Mouse (Mus musculus): ENCODE data around the gene Ncaph2. TPM values are rescaled to one million over a fixed set of nuclear protein-coding genes. Genes with fewer than 3 reads are reported as not detected.
A peak's percentile ranks its signal among the peaks of the same experiment; 100 is the strongest.

The Ncaph2 gene
- total RNA-seq (2015) = 89.5 and 98.1 TPM in 2 replicates
- total RNA-seq (2017) = 86.6 and 92.0 TPM in 2 replicates

GRCm38 (mm10) chr15:89355241-89356187 lies at the start of gene Ncaph2, which contains the start of gene Lmf2:
Gene Ncaph2, plus strand, starts transcription at chr15:89355719.
Gene Lmf2, minus strand, starts transcription at chr15:89355659.
- ATAC-seq (ENCODE audit: poor library complexity, severe bottlenecking) = peak; percentile 88

GRCm38 (mm10) chr15:89305966-89306365 lies 49.6 kb upstream of the Ncaph2 start:
- ATAC-seq (ENCODE audit: poor library complexity, severe bottlenecking) = no peak

- no peak for ATAC-seq (ENCODE audit: poor library complexity, severe bottlenecking)
These were observed 48.1 kb upstream of the Ncaph2 start for GRCm38 (mm10) chr15:89307461-89307860.

- ATAC-seq (ENCODE audit: poor library complexity, severe bottlenecking) = no peak
These were observed 46.9 kb upstream of the Ncaph2 start for GRCm38 (mm10) chr15:89308406-89309139.

- peak; percentile 78 for ATAC-seq (ENCODE audit: poor library complexity, severe bottlenecking)
These were observed 45.5 kb upstream of the Ncaph2 start for GRCm38 (mm10) chr15:89309962-89310498.

GRCm38 (mm10) chr15:89313359-89313758 lies 42.2 kb upstream of the Ncaph2 start:
- no peak for ATAC-seq (ENCODE audit: poor library complexity, severe bottlenecking)

GRCm38 (mm10) chr15:89314107-89314506 lies 41.4 kb upstream of the Ncaph2 start:
- ATAC-seq (ENCODE audit: poor library complexity, severe bottlenecking) = no peak

- ATAC-seq (ENCODE audit: poor library complexity, severe bottlenecking) = no peak
These were observed 40.9 kb upstream of the Ncaph2 start for GRCm38 (mm10) chr15:89314511-89315189.

- peak; percentile 98 for ATAC-seq (ENCODE audit: poor library complexity, severe bottlenecking)
These were observed 40.3 kb upstream of the Ncaph2 start, which contains the start of gene Sbf1 for GRCm38 (mm10) chr15:89315190-89315731. Gene Sbf1, minus strand, starts transcription at chr15:89315311.

- ATAC-seq (ENCODE audit: poor library complexity, severe bottlenecking) = no peak
These were observed 39.4 kb upstream of the Ncaph2 start for GRCm38 (mm10) chr15:89316146-89316545.

- peak; percentile 60 for ATAC-seq (ENCODE audit: poor library complexity, severe bottlenecking)
These were observed 34.3 kb upstream of the Ncaph2 start for GRCm38 (mm10) chr15:89321264-89321663.

GRCm38 (mm10) chr15:89322670-89323522 lies 32.6 kb upstream of the Ncaph2 start, which contains the start of gene Adm2:
Gene Adm2, plus strand, starts transcription at chr15:89322720.
- no peak for ATAC-seq (ENCODE audit: poor library complexity, severe bottlenecking)

GRCm38 (mm10) chr15:89323656-89324055 lies 31.9 kb upstream of the Ncaph2 start:
- ATAC-seq (ENCODE audit: poor library complexity, severe bottlenecking) = no peak; the same call in 1 of the 2 replicates

- ATAC-seq (ENCODE audit: poor library complexity, severe bottlenecking) = no peak
These were observed 29.1 kb upstream of the Ncaph2 start for GRCm38 (mm10) chr15:89326441-89326840.

GRCm38 (mm10) chr15:89334271-89334670 lies 21.2 kb upstream of the Ncaph2 start, which contains the start of gene Miox:
Gene Miox, plus strand, starts transcription at chr15:89334398.
- ATAC-seq (ENCODE audit: poor library complexity, severe bottlenecking) = no peak

GRCm38 (mm10) chr15:89334774-89335537 lies 20.6 kb upstream of the Ncaph2 start:
- ATAC-seq (ENCODE audit: poor library complexity, severe bottlenecking) = no peak

- ATAC-seq (ENCODE audit: poor library complexity, severe bottlenecking) = no peak
These were observed 19.1 kb upstream of the Ncaph2 start for GRCm38 (mm10) chr15:89336422-89336821.

- peak; percentile 75 for ATAC-seq (ENCODE audit: poor library complexity, severe bottlenecking)
These were observed 15.8 kb upstream of the Ncaph2 start for GRCm38 (mm10) chr15:89339696-89340095.
